Mouse (Mus musculus) G1E-ER4 (cell line): ENCODE results near the gene Rhog. TPM values are rescaled to one million over a fixed set of nuclear protein-coding genes. Genes with fewer than 3 reads are reported as not detected.

Source experiments
- GATA1 ChIP-seq: IDR thresholded peaks from one replicate; pipeline ENCODE4 v1.8.0; 2012; ENCODE audit warnings: low read length, inconsistent platforms
- polyA plus RNA-seq: library from polyadenylated mRNA; stranded (reverse); fragments of >175 nt; gene quantifications from 2 replicates; pipeline ENCODE4 v1.2.3, GENCODE M21; 2012

Rhog gene
- polyA plus RNA-seq, 1 experiment: 178 TPM

- peak; percentile 39 for TF ChIP-seq GATA1
These were observed 13.5 kb downstream of the Rhog start for GRCm38 (mm10) chr7:102242371-102242770.

- no peak for TF ChIP-seq GATA1
These were observed 16.3 kb downstream of the Rhog start for GRCm38 (mm10) chr7:102239591-102239990.

GRCm38 (mm10) chr7:102238686-102239286, 17.1 kb downstream of the Rhog start:
- TF ChIP-seq GATA1: no peak

- TF ChIP-seq GATA1: no peak
These were observed 22.8 kb downstream of the Rhog start for GRCm38 (mm10) chr7:102233059-102233458.

GRCm38 (mm10) chr7:102229814-102230213, 26.0 kb downstream of the Rhog start:
- TF ChIP-seq GATA1: no peak

GRCm38 (mm10) chr7:102228049-102228670, 27.7 kb downstream of the Rhog start:
- TF ChIP-seq GATA1: no peak

- no peak for TF ChIP-seq GATA1
These were observed 29.8 kb downstream of the Rhog start for GRCm38 (mm10) chr7:102226051-102226450.

GRCm38 (mm10) chr7:102223883-102224738, 31.7 kb downstream of the Rhog start:
- no peak for TF ChIP-seq GATA1

- TF ChIP-seq GATA1: no peak
These were observed 32.9 kb downstream of the Rhog start for GRCm38 (mm10) chr7:102222830-102223556.

GRCm38 (mm10) chr7:102222336-102222735, 33.5 kb downstream of the Rhog start:
- TF ChIP-seq GATA1: no peak

GRCm38 (mm10) chr7:102221899-102222298, 34.0 kb downstream of the Rhog start:
- no peak for TF ChIP-seq GATA1

- TF ChIP-seq GATA1: no peak
These were observed 44.8 kb downstream of the Rhog start for GRCm38 (mm10) chr7:102211071-102211470.

GRCm38 (mm10) chr7:102209756-102210721, 45.8 kb downstream of the Rhog start, which contains the start of the genes Nup98 and Pgap2:
TSS of gene Nup98 (minus strand) at chr7:102210176.
TSS of gene Pgap2 (plus strand) at chr7:102210208.
- no peak for TF ChIP-seq GATA1

- no peak for TF ChIP-seq GATA1
These were observed 47.0 kb downstream of the Rhog start for GRCm38 (mm10) chr7:102208806-102209363.
